Mouse (Mus musculus): ENCODE results near the gene Arhgef25. TPM values are rescaled to one million over a fixed set of nuclear protein-coding genes. Genes with fewer than 3 reads are reported as not detected.

Arhgef25 gene
- polyA plus RNA-seq, 1 experiment from 2014 or later, result 37.2 TPM

DNA sequence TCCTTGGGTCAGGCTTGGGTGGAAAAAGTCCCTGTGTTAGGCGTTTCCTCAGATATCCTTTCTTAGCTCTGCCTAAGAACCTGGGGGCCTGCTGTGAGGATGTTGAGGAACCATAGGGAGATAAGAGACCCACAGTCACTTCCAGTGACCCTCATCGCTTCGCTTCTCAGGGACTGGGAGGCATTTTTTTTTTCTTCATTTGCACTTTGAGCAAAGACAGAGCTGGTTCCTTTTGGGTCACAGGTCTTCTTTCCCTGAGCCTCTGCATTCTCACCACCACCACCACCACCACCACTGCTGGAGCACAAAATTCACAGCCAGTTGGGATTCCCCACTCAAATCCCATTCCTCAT lies 9.2 kb downstream of the Arhgef25 start:
- Histone ChIP-seq H3K4me2 (ENCODE audit: low read depth, severe bottlenecking) (peak overlapping the region; percentile 44; the same call in 1 of the 2 replicates), H3K36me3 (ENCODE audit: control insufficient read depth, insufficient read depth, low read length) (no peaks in the 10 kb centered on the region), H3K27me3 (ENCODE audit: control insufficient read depth, insufficient read depth, low read length) (peaks cover 42% of the 10 kb centered on the region), H3K4me3 (ENCODE audit: low read depth, low read length) (no peak overlapping the region), H3K27ac (replicated peaks; ENCODE audit: low read depth, low read length) (no peak overlapping the region), H3K9ac (ENCODE audit: low read length) (no peak overlapping the region), H3K9me3 (ENCODE audit: control insufficient read depth, low read length) (no peaks in the 10 kb centered on the region), H3K4me1 (ENCODE audit: control insufficient read depth, insufficient read depth, low read length) (peaks cover 22% of the 10 kb centered on the region)
- ATAC-seq (ENCODE audit: insufficient number of reproducible peaks, low FRiP score, low TSS enrichment, low read depth) (no peak), DNase-seq (ENCODE audit: low spot score) (no peak)
- 19% methylated on average over 3 of the region's 3 CpGs for WGBS

DNA sequence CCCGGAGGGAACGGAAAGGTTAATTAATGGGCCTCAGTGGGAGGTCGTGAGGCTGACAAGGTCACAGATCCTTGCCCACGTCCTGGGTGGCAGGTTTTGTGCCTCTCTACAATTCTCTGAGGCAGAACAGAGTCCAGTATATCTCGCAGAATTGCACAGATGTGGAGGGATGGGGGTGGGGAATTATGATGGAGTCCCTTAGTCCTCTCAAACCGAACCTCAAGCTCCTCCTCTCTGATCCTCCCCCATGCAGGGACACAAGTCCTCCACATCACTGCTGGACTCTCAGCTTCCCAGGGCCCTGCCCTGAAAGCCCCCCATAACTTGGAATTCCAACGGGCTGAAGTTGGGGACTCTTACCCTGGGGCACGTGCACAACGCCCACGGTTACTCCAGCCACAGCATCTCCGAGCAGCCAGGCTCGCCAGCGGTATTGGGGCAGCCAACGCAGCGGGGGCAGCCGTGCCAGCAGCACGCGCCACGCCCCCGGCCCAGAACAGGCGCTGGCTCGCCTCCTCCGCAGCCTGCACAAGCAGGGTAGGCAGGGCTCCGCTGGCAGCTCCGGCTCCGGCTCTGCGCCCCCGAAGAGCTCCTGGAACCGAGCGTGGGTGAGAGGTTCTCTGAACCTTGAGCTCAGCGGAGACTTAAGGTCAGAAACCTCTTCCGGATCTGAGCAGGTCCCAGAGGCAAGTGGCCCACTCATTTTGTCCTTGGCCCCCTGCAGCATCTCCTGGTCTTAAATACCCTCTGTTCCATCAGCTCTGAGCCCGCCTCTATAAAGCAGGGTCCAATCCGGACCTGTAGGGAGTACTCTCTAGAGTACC lies 9.8 kb downstream of the Arhgef25 start, which contains the start of gene Slc26a10:
Gene Slc26a10 (minus strand): TSS at position 775 of the 824 bp plus-strand sequence.
- WGBS, result 1% methylated on average over 34 of the region's 34 CpGs
- no peak within 1 kb of the TSS; the same call in 1 of the 2 replicates for H3K9ac ChIP-seq (ENCODE audit: low read length)
- H3K27ac ChIP-seq (replicated peaks; ENCODE audit: low read depth, low read length), result no peak within 1 kb of the TSS
- no peaks in the 10 kb centered on the region for H3K36me3 ChIP-seq (ENCODE audit: control insufficient read depth, insufficient read depth, low read length)
- DNase-seq (ENCODE audit: low spot score), result peak; percentile 57
- H3K4me1 ChIP-seq (ENCODE audit: control insufficient read depth, insufficient read depth, low read length), result peaks cover 22% of the 10 kb centered on the region
- peak within 1 kb of the TSS; percentile 44 for H3K4me2 ChIP-seq (ENCODE audit: low read depth, severe bottlenecking)
- peaks cover 42% of the 10 kb centered on the region for H3K27me3 ChIP-seq (ENCODE audit: control insufficient read depth, insufficient read depth, low read length)
- H3K9me3 ChIP-seq (ENCODE audit: control insufficient read depth, low read length), result no peaks in the 10 kb centered on the region
- no peak for ATAC-seq (ENCODE audit: insufficient number of reproducible peaks, low FRiP score, low TSS enrichment, low read depth)
- peak within 1 kb of the TSS; percentile 27 for H3K4me3 ChIP-seq (ENCODE audit: low read depth, low read length)

DNA sequence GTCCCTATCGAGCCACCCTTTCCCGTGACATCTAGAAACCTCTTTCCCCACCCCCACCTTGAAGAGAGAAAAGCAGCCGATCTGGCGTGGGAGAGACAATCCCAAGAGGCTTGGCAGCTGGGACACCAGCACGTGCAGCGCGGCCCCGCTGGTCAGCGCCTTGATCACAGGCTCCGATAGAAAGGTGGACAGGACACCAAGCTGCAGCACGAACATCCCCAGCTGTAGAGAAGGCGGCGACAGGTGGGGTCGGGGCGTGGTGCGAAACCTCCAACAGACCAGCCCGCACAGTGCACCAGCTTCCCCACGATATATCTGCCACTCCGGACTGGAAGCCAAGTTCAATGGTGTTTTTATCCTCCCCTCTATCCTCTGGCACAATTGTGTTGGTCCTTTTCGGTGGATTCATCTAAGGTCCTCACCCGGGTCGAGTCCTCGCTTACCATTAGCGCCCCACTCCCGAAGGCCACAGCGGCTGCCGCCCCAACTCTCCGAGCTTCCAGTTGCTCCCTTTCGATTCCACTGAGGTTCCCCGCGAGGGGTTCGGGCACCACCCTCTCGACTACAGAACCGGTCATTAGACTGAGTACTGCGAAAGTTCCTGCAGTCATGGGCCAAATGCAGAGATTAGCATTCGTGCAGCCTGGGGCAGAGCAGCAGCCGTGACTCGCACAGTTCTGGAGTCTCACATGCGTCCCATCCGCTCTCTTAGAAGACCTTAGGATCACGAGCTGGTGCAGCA lies 11.4 kb downstream of the Arhgef25 start:
- Histone ChIP-seq H3K4me2 (ENCODE audit: low read depth, severe bottlenecking) (peak overlapping the region; percentile 45), H3K27ac (replicated peaks; ENCODE audit: low read depth, low read length) (no peak overlapping the region), H3K9ac (ENCODE audit: low read length) (no peak overlapping the region), H3K36me3 (ENCODE audit: control insufficient read depth, insufficient read depth, low read length) (no peaks in the 10 kb centered on the region), H3K27me3 (ENCODE audit: control insufficient read depth, insufficient read depth, low read length) (peaks cover 42% of the 10 kb centered on the region), H3K4me1 (ENCODE audit: control insufficient read depth, insufficient read depth, low read length) (peaks cover 13% of the 10 kb centered on the region), H3K4me3 (ENCODE audit: low read depth, low read length) (peak overlapping the region; percentile 15), H3K9me3 (ENCODE audit: control insufficient read depth, low read length) (no peaks in the 10 kb centered on the region)
- DNase-seq (ENCODE audit: low spot score) (peak; percentile 41), ATAC-seq (ENCODE audit: insufficient number of reproducible peaks, low FRiP score, low TSS enrichment, low read depth) (no peak)
- WGBS, result 3% methylated on average over 41 of the region's 41 CpGs

DNA sequence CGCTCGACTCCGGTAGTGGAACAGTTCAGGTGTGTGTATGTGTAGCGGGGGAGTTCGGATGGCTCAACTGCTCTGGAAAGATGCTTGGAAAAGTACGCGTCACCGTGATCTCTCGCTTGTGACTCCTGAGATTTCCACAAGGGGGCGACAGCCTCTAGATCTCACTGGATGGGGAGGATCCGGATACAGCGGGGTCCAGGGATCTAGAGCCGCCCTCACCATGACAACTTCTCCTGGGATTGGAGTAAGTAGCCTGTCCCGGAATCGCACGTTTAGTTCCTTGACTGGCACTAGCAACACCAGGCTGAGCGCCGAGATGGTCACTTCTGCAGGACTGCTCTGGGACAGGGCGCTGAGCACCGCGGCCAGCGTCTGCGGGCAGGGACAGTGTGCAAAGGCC lies 12.2 kb downstream of the Arhgef25 start:
- Histone ChIP-seq H3K9ac (ENCODE audit: low read length) (no peak overlapping the region), H3K4me1 (ENCODE audit: control insufficient read depth, insufficient read depth, low read length) (peaks cover 13% of the 10 kb centered on the region), H3K9me3 (ENCODE audit: control insufficient read depth, low read length) (no peaks in the 10 kb centered on the region), H3K4me2 (ENCODE audit: low read depth, severe bottlenecking) (peak overlapping the region; percentile 45), H3K4me3 (ENCODE audit: low read depth, low read length) (peak overlapping the region; percentile 15), H3K27ac (replicated peaks; ENCODE audit: low read depth, low read length) (no peak overlapping the region), H3K27me3 (ENCODE audit: control insufficient read depth, insufficient read depth, low read length) (peaks cover 42% of the 10 kb centered on the region), H3K36me3 (ENCODE audit: control insufficient read depth, insufficient read depth, low read length) (no peaks in the 10 kb centered on the region)
- WGBS, result under 1% methylated on average over 23 of the region's 23 CpGs
- DNase-seq (ENCODE audit: low spot score), result peak; percentile 93
- peak; percentile 45 for ATAC-seq (ENCODE audit: insufficient number of reproducible peaks, low FRiP score, low TSS enrichment, low read depth)

DNA sequence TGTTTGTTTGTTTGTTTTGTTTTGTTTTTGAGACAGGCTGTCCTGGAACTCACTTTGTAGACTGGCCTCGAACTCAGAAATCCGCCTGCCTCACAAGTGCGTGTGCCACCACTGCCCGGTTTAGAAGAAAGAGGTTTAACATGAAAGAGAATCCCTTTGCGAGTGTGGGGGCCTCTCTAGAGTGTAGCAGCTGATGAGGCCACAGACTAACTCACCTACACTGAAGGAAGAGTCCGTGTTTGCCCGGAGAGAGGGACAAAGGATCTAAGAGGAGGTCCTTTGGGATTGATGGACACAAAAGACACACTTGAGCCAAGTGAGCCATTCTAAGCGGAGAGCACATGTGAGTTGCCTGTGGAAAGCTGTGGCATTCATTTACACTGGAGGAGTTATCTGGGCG lies 12.6 kb downstream of the Arhgef25 start:
- no peak for DNase-seq (ENCODE audit: low spot score)
- no peak overlapping the region for H3K9ac ChIP-seq (ENCODE audit: low read length)
- no peak for ATAC-seq (ENCODE audit: insufficient number of reproducible peaks, low FRiP score, low TSS enrichment, low read depth)
- no peaks in the 10 kb centered on the region for H3K36me3 ChIP-seq (ENCODE audit: control insufficient read depth, insufficient read depth, low read length)
- H3K4me3 ChIP-seq (ENCODE audit: low read depth, low read length), result peak overlapping the region; percentile 15; the same call in 1 of the 2 replicates
- H3K9me3 ChIP-seq (ENCODE audit: control insufficient read depth, low read length), result no peaks in the 10 kb centered on the region
- H3K27ac ChIP-seq (replicated peaks; ENCODE audit: low read depth, low read length), result no peak overlapping the region
- H3K4me1 ChIP-seq (ENCODE audit: control insufficient read depth, insufficient read depth, low read length), result peaks cover 13% of the 10 kb centered on the region
- H3K4me2 ChIP-seq (ENCODE audit: low read depth, severe bottlenecking), result peak overlapping the region; percentile 45; the same call in 1 of the 2 replicates
- H3K27me3 ChIP-seq (ENCODE audit: control insufficient read depth, insufficient read depth, low read length), result peaks cover 42% of the 10 kb centered on the region
- 32% methylated on average over 9 of the region's 9 CpGs for WGBS

DNA sequence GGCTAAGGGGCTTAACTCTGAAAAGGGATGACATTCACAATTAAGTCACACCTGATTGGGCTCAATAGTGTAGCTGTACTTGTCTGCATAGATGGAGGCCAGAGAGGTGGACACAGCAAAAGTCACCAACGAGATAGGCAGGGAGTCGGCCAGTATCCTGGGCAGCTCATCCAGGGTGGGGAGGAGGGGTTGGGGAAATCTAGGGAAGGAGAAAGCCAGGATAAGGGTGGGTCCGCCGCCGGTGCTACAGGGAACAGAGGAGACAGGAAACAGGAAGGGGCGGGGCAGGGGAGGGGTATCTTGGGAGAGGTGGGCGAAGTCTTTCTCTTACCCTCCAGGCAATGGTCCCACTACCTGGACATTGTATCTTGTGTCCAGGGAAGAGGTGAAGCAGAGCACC lies 13.1 kb downstream of the Arhgef25 start:
- Histone ChIP-seq H3K36me3 (ENCODE audit: control insufficient read depth, insufficient read depth, low read length) (no peaks in the 10 kb centered on the region), H3K27me3 (ENCODE audit: control insufficient read depth, insufficient read depth, low read length) (peaks cover 42% of the 10 kb centered on the region), H3K4me2 (ENCODE audit: low read depth, severe bottlenecking) (peak overlapping the region; percentile 30; the same call in 1 of the 2 replicates), H3K4me1 (ENCODE audit: control insufficient read depth, insufficient read depth, low read length) (peaks cover 13% of the 10 kb centered on the region), H3K9me3 (ENCODE audit: control insufficient read depth, low read length) (no peaks in the 10 kb centered on the region), H3K9ac (ENCODE audit: low read length) (no peak overlapping the region), H3K27ac (replicated peaks; ENCODE audit: low read depth, low read length) (no peak overlapping the region), H3K4me3 (ENCODE audit: low read depth, low read length) (no peak overlapping the region)
- no peak for ATAC-seq (ENCODE audit: insufficient number of reproducible peaks, low FRiP score, low TSS enrichment, low read depth)
- WGBS, result 4% methylated on average over 7 of the region's 7 CpGs
- DNase-seq (ENCODE audit: low spot score), result no peak

DNA sequence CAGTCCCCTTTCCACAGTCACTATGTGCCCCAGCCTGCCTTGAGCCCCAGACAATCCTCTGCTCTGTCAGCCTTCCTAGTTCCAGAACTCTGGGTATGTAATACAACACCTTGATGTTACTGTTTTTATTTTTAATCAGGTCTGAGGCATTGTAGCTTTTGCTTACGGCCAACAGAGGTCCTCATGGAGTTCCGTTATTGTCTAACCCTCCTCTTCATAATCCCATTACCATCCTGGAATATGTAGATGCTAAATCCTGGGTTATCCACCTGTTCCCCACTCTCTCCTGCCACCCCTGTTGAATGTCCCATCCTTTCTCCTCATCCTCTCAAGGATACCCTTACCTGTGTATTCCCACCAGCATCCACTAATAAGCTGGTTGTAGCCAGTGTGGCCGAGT lies 13.7 kb downstream of the Arhgef25 start:
- ATAC-seq (ENCODE audit: insufficient number of reproducible peaks, low FRiP score, low TSS enrichment, low read depth), result no peak
- Histone ChIP-seq H3K27me3 (ENCODE audit: control insufficient read depth, insufficient read depth, low read length) (peaks cover 41% of the 10 kb centered on the region), H3K36me3 (ENCODE audit: control insufficient read depth, insufficient read depth, low read length) (no peaks in the 10 kb centered on the region), H3K9ac (ENCODE audit: low read length) (no peak overlapping the region), H3K9me3 (ENCODE audit: control insufficient read depth, low read length) (no peaks in the 10 kb centered on the region), H3K4me2 (ENCODE audit: low read depth, severe bottlenecking) (no peak overlapping the region), H3K4me3 (ENCODE audit: low read depth, low read length) (no peak overlapping the region), H3K4me1 (ENCODE audit: control insufficient read depth, insufficient read depth, low read length) (peaks cover 13% of the 10 kb centered on the region), H3K27ac (replicated peaks; ENCODE audit: low read depth, low read length) (no peak overlapping the region)
- DNase-seq (ENCODE audit: low spot score), result no peak
- WGBS, result 47% methylated on average over 3 of the region's 3 CpGs

DNA sequence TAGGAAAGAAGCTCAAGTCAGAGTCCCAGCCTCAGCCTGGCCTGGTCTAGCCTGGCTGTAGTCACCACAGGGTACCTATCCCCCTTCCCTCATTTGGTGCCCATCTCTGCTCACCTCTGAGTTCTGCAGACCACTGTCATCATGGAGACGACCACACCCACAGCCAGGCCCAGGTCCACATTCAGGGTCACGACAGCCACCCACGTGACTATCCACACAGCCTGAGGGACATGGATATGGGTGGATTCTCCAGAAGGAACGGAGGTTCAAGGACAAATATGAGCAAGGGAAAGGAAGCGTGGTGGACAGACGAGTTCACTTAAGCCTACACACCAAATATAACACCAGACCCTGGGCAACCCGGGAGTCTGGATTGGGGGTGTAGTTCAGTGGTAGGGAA lies 15.7 kb downstream of the Arhgef25 start:
- ATAC-seq (ENCODE audit: insufficient number of reproducible peaks, low FRiP score, low TSS enrichment, low read depth) (no peak), DNase-seq (ENCODE audit: low spot score) (no peak)
- H3K36me3 ChIP-seq (ENCODE audit: control insufficient read depth, insufficient read depth, low read length), result no peaks in the 10 kb centered on the region
- H3K27ac ChIP-seq (replicated peaks; ENCODE audit: low read depth, low read length), result no peak overlapping the region
- no peaks in the 10 kb centered on the region for H3K9me3 ChIP-seq (ENCODE audit: control insufficient read depth, low read length)
- H3K9ac ChIP-seq (ENCODE audit: low read length), result no peak overlapping the region
- H3K4me3 ChIP-seq (ENCODE audit: low read depth, low read length), result no peak overlapping the region
- 87% methylated on average over 7 of the region's 7 CpGs for WGBS
- no peak overlapping the region for H3K4me2 ChIP-seq (ENCODE audit: low read depth, severe bottlenecking)
- H3K27me3 ChIP-seq (ENCODE audit: control insufficient read depth, insufficient read depth, low read length), result peaks cover 38% of the 10 kb centered on the region
- H3K4me1 ChIP-seq (ENCODE audit: control insufficient read depth, insufficient read depth, low read length), result peaks cover 13% of the 10 kb centered on the region
